ENCODE assay signal across 13 mouse cellular contexts in genomic region chr4:69759596-69759995, GRCm38 (mm10).
"Had no signal": no experiment of that assay in that cellular context is flagged by ENCODE, and none has a peak within 500 bp of the region (broad histone marks: within the 10 kb centered on the region; RNA-seq: fewer than 3 reads in every experiment).

No protein-coding gene starts in this region.

- DNase-seq: gastrocnemius, postnatal 14 days; gastrocnemius, postnatal 36 days; heart, adult 11 months; heart, adult 2 months; heart, postnatal 14 days; heart, postnatal 36 days; kidney, adult 11 months; kidney, adult 2 months; kidney, adult 9 months; kidney, postnatal 14 days; kidney, postnatal 36 days; layer of hippocampus, adult 9-11 months; layer of hippocampus, postnatal 36 days had no signal
